Mouse (Mus musculus): Measurements from ENCODE around the gene Selenom.

The Selenom gene

DNA sequence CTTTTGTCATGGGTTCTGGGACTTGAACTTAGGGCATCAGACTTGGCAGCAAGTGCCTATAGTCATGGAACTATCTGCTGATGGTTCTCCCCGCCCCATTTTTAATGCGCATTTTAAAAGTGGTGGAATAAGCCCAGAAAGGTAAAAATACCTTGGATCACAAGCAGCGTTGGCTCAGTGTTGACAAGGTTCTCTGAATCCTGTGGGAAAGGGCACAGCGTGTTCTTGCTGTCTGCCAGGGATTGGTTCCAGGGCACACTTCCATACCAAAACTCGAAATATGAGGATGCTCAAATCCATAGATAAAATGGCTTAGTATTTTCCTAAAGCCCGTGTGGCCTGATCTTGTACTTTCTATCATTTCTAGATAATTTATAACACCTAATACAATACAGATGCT lies 1.2 kb upstream of the Selenom start:
- DNase-seq (ENCODE audit: low read depth, low spot score), result no peak

DNA sequence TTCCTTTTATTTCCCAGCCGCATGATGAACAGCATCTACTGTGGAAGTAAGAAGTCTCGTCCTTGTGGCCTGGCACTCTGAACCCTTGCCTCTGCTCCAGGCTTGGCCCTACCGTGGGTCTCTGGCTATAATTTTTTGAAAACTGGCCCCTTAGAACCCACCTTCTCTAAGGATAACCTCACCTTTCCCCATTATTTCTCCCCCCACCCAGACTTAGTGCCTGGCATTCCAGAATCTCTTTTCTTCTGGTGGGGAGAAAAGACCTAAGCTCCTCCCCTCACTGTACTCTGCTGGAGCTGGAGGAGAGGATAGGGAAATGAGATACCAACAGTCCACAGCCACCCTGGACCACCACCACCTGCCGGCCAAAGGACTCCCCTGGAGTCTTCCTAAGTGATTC lies 732 bp downstream of the Selenom start:
- no peak for DNase-seq (ENCODE audit: low read depth, low spot score)

DNA sequence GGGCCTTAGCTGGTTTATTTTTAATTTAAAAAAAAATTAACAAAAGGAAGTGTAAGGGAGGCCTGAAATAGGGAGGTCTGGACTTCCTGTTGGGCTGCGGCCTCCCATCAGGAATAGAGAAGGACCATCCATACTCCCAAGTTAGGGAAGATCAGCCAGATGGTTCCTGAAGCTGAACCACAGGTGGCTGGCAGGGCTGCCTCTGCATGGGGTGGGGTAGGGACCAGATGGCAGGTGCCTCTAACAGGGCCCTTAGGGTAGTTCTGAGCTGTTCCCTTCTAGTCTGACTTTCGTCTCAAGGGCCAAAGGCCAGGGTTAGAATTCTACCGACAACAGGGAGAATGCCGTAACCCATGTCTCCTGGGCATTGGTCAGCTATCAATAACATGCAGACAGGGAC lies 1.2 kb downstream of the Selenom start:
- DNase-seq (ENCODE audit: low read depth, low spot score), result no peak

DNA sequence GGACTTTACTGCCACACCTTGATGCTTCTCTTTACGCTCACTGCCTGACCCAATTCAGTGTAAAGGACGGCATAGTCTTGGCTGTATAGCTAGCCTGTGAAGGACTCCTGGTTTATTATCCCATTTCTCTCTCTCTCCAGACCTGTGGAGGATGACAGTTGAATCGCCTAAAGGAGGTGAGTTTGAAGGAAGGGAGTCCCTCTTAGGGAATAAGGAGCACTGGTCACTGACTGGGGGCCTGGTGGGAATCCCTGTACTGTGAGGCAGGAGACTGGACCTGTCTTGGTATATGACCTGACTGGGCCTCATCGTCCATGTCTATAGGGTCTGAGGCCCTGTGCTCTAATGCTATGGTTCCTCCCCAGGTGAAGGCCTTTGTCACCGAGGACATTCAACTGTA lies 1.6 kb downstream of the Selenom start:
- no peak for DNase-seq (ENCODE audit: low read depth, low spot score)

DNA sequence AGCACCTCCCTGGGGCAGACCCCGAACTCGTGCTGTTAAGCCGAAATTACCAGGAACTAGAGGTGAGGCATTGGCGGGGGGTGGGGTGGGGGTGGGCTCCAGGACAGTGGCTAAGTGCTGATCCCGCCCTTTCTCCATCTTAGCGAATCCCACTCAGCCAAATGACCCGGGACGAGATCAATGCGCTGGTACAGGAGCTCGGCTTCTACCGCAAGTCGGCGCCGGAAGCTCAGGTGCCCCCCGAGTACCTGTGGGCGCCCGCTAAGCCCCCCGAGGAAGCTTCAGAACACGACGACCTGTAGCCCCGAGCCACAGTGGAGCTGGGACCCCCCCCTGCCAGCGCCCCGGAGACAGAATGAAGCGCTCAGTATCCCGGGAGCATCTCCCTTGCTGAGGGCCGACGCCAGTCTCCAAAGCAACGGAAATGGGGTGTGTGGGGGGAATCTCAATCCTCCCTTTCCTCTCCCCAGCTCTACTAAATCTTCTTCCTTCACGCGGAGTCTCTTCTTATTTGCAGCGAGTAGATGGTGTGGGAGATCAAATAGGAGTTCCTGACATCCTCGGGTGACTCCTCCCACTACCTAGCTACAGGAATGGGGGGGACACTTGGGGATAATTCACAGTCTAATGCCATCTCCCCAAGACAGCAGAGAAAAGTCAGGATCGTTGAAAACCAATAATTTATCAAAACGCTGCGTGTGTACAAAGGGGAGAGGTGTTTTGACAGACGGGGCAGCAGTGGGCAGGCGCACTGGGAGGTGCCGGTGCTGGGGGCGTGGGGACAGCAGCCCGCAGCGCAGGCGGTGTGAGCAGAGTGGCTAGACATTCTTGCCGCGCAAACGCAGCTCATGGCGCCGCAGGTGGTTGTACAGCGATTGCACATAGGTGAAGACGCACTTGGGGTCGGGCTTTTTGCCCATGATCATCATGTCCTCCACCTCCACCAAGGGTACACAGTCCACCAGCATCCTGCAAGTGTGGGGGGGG lies 2.7 kb downstream of the Selenom start:
- DNase-seq (ENCODE audit: low read depth, low spot score), result peak; percentile 58

DNA sequence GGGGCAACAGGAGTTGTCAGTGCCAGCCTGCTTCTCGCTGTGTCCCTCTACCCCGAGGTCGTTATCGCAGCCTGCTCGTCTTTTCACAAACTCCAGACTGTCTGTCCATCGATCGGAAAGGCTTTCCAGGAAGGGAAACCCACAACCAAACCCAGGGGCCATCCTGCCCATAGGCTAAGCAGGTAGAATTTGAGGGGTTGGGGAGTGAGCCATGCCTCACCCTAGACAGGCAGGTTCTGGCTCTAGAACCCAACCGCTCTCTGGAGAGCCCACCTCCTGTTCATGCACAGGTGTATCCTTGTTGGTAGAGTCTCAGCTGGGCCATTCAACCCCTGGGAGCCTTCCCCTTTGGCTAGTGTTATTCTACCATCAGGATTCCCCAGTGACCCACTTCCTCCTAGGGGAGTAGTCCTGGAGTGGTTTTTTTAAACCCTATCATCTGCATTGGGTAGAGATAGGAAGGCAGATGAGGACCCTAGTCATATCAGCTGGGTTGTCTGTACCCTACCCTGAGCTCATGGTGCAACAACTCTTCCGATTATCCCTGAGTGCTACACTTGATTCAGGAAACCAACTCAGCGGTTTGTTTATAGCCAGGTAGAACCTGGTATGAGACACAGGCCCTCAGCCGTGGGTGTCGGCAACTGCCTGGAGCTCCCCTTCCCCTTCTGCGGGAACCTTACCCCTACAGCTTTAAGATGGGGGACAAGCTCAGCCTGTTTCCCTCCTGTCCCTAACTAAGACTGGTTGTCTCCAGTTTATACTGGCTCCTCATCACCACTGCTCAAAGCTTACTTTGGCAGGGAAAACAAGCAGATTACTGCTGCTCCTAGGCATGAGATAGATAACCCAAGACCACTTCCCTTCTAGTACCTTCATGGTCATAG lies 3.6 kb downstream of the Selenom start:
- DNase-seq (ENCODE audit: low read depth, low spot score), result no peak

DNA sequence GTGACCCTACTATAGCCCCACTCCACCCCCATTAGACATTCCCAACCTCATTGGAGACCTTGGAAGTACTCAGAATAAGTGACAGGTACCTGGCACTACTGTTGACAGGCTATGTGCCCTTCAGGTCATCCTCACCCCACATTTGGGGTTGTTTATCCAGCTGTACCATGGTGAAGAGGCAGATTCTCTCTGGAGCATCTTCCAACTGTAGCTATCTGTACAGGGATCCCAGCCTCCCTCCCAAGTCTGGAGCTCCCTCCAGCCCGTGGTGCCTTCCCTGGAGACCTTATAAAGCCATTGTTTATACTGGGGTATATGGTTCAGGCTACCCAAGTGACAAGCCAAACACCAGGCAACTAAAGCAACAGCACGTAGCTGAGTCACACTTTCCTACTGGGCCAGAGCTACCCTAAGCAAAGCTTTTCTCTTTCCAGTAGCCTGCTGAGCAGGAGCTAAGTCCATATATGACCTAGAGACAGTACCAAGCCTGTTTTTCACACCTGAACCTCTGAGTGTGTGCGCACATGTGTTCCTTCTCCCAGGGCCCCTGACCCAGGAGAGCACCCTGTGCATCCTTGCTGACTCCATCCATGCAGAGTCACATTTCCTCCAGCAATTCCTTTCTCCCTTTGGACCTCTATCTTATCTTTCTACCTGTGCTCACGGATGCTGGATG lies 4.7 kb downstream of the Selenom start:
- DNase-seq (ENCODE audit: low read depth, low spot score), result no peak

DNA sequence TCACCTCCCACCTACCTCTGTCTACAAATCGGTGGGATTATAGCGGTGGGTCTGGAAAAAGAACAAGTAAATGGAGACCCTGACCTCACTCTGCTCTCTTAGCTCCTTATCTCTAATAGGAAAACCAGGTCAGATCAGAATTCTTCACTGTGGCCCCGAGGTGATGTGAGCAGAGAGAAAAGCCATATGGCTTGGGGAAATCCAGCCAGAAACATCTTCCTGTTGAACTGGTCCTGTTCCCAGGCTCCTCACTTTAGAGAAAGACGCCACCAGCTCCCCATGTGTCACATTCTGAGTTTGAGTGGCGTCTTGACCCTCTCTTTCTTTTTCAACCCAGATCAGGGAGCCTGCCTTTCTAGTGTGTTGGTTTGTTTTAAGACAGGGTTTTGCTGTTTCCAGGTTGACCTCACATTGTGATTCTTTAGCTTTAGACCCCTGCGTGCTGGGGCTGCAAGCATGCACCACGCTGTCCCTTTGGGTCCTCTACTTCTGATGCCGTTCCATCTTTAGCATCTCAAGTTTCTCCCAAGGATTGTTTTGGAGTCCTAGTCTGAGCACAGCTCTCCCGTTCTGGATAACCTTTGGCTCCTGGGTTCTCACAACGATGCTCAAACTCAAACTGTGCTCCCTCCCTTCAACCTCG lies 5.4 kb downstream of the Selenom start:
- DNase-seq (ENCODE audit: low read depth, low spot score), result no peak

DNA sequence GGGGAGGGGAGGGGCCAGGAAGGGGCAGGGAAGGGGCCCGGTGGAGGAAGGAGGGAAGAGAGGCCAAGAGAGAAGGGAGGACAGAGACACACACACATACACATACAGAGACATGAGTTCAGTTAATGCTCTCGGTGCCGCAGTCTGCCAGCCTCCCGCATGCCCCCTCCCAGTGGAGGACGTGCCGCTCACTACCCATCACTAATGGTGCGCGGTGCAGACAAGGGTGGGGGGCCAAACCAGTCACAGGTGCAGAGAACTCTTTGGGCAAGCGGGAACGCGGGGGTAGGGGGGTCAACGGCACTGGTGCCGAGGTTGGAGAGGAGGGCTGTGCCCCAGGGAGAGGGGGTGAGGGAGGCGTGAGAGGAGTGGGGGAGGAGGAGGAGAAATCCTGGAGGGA lies 6.4 kb downstream of the Selenom start:
- DNase-seq (ENCODE audit: low read depth, low spot score), result no peak

DNA sequence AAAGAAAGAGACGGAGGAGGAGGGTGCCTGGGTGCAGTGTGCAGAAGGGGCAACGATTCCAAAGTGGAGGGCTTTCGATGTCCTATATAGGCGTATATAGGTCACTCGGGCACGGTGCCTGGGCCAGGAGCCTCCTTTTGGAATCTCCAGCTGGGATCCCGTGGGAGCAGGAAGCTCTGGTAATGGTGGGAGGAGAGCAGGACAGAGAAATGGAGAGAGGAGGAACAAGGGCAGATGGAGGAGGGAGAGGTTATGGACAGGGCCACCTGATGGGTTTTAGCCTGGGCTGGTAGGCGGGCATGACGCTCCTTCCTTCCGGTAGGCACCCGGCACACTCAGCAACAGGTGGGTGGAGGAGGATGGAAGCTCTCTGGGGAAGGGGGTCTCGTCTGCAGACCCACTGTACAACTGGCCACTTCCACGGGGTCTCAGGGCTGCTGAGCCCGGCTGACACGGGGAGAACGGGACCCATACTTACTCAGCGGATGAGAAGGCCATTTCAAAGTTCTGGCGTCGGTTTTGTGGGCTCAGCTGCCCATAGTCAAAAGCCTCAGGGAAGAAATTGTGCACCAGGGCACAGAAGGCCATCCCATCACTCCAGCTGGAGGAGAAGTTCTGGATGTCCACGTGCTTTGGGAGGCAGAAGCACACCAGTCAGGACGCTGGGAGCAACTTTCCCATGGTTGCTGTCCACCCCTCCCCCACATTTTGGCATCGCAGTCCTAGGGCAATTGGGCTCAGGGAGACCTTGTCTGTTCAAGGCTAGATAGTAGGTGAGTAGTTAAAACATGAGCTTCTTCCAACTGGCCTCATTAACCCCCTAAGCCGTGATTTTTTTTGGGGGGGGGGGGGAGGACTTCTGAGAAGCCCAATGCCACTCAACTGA lies 7.1 kb downstream of the Selenom start:
- no peak for DNase-seq (ENCODE audit: low read depth, low spot score)

DNA sequence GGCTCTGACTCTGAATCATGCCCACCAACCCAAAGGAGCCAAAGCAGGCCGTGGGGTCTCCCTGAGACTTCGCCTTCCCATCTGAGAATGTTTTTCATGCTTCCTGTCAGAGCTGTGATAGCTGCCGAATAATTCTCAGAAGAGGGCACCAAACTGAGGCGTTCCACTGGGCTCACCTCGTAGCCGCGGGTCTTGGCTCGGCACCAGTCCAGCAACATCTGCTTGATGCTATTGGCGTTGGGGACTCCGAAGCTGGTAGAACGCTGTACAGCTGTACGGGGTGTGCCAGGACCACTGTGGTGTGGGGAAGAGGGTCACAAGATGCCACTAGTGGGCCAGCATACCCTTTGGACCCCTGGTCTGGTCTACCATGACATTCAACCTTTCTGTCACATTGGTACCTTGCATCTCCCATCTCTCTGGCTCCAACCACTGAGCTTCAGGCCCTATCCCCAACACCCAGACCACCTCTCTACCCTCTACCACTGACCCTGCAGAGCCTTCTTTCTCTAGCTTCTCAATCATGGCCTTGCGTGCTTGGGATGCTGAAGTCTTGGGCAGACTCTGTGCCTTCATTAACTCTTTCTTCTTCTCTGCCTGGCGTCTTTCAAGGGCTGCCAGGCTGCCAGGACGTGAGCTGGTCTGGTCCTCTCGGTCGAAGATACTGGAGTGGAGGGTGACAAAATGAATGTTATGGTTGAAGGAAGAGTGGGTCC lies 8.0 kb downstream of the Selenom start:
- DNase-seq (ENCODE audit: low read depth, low spot score), result no peak

DNA sequence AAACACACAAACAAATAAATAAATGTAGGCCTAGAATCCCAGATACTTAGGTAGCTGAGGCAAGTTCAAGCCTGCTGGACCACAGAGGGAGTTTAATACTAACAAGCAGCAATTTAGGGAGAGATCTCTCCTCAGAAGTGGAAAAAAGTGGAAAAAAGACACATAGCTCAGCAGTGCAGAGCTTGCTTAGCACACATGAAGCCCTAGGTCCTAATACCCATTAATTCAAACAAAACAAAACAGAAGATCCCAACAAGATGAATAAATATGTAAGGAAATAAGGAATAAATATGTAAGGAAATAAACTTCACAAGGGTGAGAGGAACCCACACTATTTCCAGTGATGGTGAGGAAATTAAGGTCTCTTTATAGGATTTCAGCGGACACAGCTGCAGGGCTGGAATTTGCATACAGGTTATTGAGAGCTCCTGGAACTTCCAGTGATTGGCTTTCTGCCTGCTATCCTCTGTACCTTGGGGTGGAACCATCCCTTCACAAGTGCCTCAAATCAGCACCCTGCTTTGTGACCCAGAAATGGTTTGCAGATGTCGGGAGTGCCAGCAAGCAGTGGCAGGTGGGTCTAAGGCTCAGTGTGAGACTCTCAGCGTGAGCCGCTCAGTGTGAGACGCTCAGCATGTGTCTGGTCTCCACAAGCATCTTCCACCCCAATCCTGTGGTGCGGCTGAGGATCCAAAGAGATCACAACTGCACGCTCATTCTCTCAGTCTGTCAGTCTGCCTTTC lies 9.5 kb downstream of the Selenom start:
- no peak for DNase-seq (ENCODE audit: low read depth, low spot score)

DNA sequence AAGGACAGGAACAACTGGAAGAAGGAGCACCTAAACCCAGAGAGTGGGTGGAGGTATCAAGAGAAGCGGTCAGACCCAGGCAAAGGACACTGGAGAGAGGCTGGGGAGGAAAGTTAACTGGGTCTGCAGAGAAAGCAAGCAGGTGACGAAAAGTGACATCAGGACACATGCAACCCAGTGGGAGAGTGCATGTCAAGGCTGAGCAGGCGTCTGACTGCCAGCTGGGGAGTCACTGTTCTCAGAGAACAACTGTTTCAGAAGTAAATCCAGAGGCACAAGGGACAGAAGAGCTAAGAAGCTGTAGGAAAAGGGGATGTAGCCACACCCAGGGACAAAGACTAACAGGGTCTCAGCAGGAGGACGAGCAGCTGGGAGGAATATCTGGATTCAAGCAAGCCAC lies 11.1 kb downstream of the Selenom start:
- no peak for DNase-seq (ENCODE audit: low read depth, low spot score)

DNA sequence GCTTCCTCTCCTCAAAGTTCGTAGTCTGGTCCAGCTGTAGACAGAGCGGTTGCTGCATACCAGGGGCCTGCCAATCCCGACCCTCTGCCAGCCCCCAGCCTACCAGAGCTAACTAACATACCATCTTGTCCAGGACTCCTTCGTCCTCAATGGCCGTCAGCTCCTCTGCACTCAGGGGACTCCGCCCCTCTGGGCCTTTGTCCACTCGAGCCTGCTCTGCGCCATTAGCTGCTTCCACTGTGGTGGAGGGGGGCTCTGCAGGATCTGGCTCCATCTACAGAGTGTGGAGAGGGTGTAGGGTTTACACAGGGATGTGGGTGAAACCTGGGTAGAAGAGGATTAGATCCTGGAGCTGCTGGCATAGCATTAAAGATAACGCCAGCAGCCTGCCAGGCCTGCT lies 11.7 kb downstream of the Selenom start:
- DNase-seq (ENCODE audit: low read depth, low spot score), result no peak

DNA sequence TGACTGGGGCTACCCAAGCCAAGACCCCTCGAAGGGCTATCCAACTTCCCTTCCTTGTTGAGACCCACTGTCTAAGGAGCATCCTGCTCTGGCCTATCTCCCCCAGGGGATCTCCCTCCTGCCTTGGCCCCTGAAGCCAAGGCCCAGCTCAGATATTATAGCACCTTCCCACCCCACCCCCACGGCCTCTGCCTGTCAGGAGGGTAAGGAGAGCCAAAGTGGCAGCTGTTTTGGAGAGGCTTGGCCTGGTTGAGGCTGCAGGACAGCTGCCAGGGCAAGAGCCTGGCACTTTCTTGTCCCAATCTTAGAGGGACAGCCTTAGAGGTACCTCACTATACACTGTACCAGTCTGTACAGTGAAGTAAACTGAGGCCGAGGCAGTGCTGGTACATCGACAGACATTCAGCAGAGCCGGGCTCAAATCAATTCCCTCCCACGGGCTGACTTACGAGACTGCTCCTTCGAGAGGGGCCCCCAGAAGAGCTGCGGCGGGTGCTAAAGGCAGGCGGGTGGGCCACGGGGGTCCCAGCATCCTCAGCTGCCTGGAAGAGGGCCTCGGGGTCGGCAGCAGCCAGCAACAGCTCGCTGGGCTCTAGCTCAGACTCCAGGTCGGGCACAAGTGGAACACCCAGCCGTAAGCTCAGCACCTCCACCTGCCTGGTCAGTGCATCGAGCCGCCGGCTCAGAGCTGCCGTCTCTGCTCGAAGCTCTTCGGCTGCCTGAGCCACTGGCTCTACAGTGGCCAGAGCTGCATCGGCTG lies 12.7 kb downstream of the Selenom start:
- no peak for DNase-seq (ENCODE audit: low read depth, low spot score)

DNA sequence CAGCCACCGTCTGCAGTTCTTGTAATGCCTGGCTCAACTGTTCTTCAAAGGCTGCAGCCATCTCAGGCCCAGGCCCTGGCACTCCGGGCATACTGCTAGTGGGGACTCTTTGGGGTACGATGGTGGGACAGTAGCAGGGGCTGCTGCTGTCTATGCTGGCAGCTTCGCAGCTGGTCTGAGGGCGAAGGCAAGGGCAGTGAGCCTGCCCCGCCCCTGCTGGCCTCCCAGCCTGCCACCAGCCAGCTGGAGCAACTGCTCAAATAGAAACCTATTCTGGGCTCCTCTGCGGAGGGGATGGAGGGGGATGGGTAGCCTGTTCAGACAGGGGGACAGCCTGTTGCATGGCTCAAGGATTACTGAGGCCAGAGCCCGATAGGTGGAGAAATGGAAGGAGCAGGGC lies 13.3 kb downstream of the Selenom start:
- no peak for DNase-seq (ENCODE audit: low read depth, low spot score)

DNA sequence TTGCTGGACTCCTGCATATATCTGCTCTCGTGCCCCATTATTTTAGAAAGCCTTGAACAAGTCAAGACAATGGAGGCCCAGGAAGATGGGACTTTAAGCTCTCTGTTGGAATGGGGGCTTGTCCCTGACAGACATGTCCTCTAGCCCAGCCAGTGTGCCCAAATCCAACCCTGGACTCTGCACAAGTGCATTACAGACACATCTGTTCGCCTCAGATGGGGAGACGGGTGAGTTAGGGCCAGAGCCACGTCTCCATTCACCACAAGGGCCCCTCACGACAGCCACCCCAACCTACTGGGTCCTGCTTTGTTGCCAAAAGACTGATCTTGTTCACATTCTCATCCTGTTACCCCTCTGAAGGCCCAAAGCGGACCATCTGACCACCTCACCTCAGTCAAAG lies 13.7 kb downstream of the Selenom start:
- DNase-seq (ENCODE audit: low read depth, low spot score), result no peak

DNA sequence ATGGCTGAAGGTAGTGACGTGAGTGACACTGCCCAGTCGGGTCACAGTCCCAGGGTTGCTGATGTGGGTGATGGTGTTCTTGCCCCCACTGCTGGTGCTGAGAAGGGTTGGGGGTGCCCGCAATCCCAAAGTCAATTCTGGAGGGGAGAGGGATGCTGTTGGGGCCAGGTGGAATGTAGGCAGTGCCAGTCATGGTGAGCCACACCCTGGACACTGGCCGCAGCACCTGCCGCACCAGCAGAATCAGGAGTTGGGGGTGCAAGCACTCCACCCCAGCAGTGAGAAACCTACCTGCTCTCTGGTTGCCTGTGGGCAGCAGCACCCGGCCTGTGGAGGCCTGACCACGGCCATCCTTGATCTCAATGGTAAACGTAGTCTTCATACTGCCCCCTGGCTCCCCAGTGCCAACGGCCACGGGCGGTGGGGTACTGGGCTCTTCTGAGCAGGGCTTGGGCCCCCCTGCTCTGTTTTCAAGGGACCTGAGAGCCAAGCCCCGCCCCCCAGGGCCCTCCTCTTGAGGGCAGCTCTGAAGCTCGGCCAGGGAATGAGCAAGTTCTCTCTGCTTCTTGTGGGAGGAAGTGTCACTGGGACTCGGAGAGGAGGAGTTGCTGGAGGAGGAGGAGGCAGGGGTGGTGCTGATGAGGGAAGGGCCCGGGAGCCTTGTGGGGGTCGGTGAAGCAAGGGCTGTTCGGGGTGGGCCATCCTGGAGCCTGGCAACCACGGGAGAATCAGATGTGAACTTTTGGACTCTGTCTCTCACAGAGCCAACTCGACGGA lies 15.2 kb downstream of the Selenom start:
- no peak for DNase-seq (ENCODE audit: low read depth, low spot score)

All from ES-CJ7 (cell line).